Mouse (Mus musculus): ENCODE data around the gene Hectd4. TPM values are rescaled to one million over a fixed set of nuclear protein-coding genes. Genes with fewer than 3 reads are reported as not detected.
"Not testable (repeated sequence)": the region's sequence is repeated elsewhere in the genome, so short reads cannot be mapped to it uniquely, and the experiment has no call there.

The Hectd4 gene
- polyA plus RNA-seq, 1 experiment from 2014 or later: 4.8 TPM

GRCm38 (mm10) chr5:121376972-121377371 is 157.0 kb downstream of the Hectd4 start:
- H3K4me2 ChIP-seq; H3K27ac ChIP-seq; H3K4me1 ChIP-seq; H3K27me3 ChIP-seq (replicated peaks); H3K9me3 ChIP-seq; H3K4me3 ChIP-seq (replicated peaks); ATAC-seq (ENCODE audit: insufficient read depth, low FRiP score, low read depth); H3K9ac ChIP-seq: not testable (repeated sequence)
- H3K36me3 ChIP-seq: peaks cover 76% of the 10 kb centered on the region
- 74% methylated on average over 5 of the region's 5 CpGs for WGBS

- Histone ChIP-seq H3K4me1 (no peaks in the 10 kb centered on the region; the same call in 1 of the 2 replicates), H3K27ac (no peak overlapping the region), H3K27me3 (replicated peaks) (no peaks in the 10 kb centered on the region), H3K9ac (no peak overlapping the region), H3K4me3 (replicated peaks) (no peak overlapping the region), H3K36me3 (peaks cover 62% of the 10 kb centered on the region), H3K9me3 (no peaks in the 10 kb centered on the region), H3K4me2 (no peak overlapping the region)
- no peak for ATAC-seq (ENCODE audit: insufficient read depth, low FRiP score, low read depth)
- 89% methylated on average over 13 of the region's 13 CpGs for WGBS
These were observed 158.7 kb downstream of the Hectd4 start for GRCm38 (mm10) chr5:121378678-121379256.

- no peaks in the 10 kb centered on the region for H3K27me3 ChIP-seq (replicated peaks)
- ATAC-seq (ENCODE audit: insufficient read depth, low FRiP score, low read depth): no peak
- H3K36me3 ChIP-seq: peaks cover 46% of the 10 kb centered on the region
- no peak overlapping the region for H3K4me2 ChIP-seq
- WGBS: 88% methylated on average over 2 of the region's 2 CpGs
- no peak overlapping the region for H3K27ac ChIP-seq
- no peak overlapping the region for H3K4me3 ChIP-seq (replicated peaks)
- no peak overlapping the region for H3K9ac ChIP-seq
- peaks cover 3% of the 10 kb centered on the region; the same call in 1 of the 2 replicates for H3K4me1 ChIP-seq
- H3K9me3 ChIP-seq: no peaks in the 10 kb centered on the region
These were observed 160.7 kb downstream of the Hectd4 start for GRCm38 (mm10) chr5:121380692-121381091.

- Histone ChIP-seq H3K4me1 (peaks cover 16% of the 10 kb centered on the region; the same call in 1 of the 2 replicates), H3K27ac (peak overlapping the region; percentile 89)
- WGBS: 47% methylated on average over 10 of the region's 10 CpGs
These were observed 164.1 kb downstream of the Hectd4 start for GRCm38 (mm10) chr5:121383857-121384756.

GRCm38 (mm10) chr5:121384757-121385460 is 164.9 kb downstream of the Hectd4 start:
- WGBS: 1% methylated on average over 35 of the region's 47 CpGs
- Histone ChIP-seq H3K4me2 (peak overlapping the region; percentile 83), H3K9me3 (no peaks in the 10 kb centered on the region), H3K27me3 (replicated peaks) (no peaks in the 10 kb centered on the region), H3K4me3 (replicated peaks) (peak overlapping the region; percentile 72), H3K27ac (peak overlapping the region; percentile 89), H3K4me1 (peaks cover 16% of the 10 kb centered on the region; the same call in 1 of the 2 replicates), H3K36me3 (peaks cover 17% of the 10 kb centered on the region), H3K9ac (peak overlapping the region; percentile 66)
- ATAC-seq (ENCODE audit: insufficient read depth, low FRiP score, low read depth): peak; percentile 57

More at GRCm38 (mm10) chr5:121383857-121384756, 164.1 kb downstream of the Hectd4 start:
- H3K4me2 ChIP-seq: peak overlapping the region; percentile 83
- no peak for ATAC-seq (ENCODE audit: insufficient read depth, low FRiP score, low read depth)
- no peaks in the 10 kb centered on the region for H3K27me3 ChIP-seq (replicated peaks)
- H3K9me3 ChIP-seq: no peaks in the 10 kb centered on the region
- H3K36me3 ChIP-seq: peaks cover 25% of the 10 kb centered on the region
- H3K4me3 ChIP-seq (replicated peaks): peak overlapping the region; percentile 72
- H3K9ac ChIP-seq: peak overlapping the region; percentile 66; the same call in 1 of the 2 replicates

GRCm38 (mm10) chr5:121385461-121386119 is 165.6 kb downstream of the Hectd4 start, which contains the start of gene Trafd1:
Gene Trafd1, minus strand, starts transcription at chr5:121385632.
- ATAC-seq (ENCODE audit: insufficient read depth, low FRiP score, low read depth): peak; percentile 92
- Histone ChIP-seq H3K9me3 (no peaks in the 10 kb centered on the region), H3K4me1 (peaks cover 16% of the 10 kb centered on the region; the same call in 1 of the 2 replicates), H3K4me2 (peak within 1 kb of the TSS; percentile 83), H3K27ac (peak within 1 kb of the TSS; percentile 89), H3K36me3 (peaks cover 15% of the 10 kb centered on the region), H3K9ac (peak within 1 kb of the TSS; percentile 66), H3K27me3 (replicated peaks) (no peaks in the 10 kb centered on the region), H3K4me3 (replicated peaks) (peak within 1 kb of the TSS; percentile 72)
- WGBS: under 1% methylated on average over 27 of the region's 45 CpGs

GRCm38 (mm10) chr5:121386120-121386909 is 166.3 kb downstream of the Hectd4 start:
- no peak for ATAC-seq (ENCODE audit: insufficient read depth, low FRiP score, low read depth)
- H3K36me3 ChIP-seq: peaks cover 8% of the 10 kb centered on the region; the same call in 1 of the 2 replicates
- H3K9me3 ChIP-seq: no peaks in the 10 kb centered on the region
- peak overlapping the region; percentile 72 for H3K4me3 ChIP-seq (replicated peaks)
- 31% methylated on average over 22 of the region's 22 CpGs for WGBS
- no peaks in the 10 kb centered on the region for H3K27me3 ChIP-seq (replicated peaks)
- no peak overlapping the region; the same call in 1 of the 2 replicates for H3K27ac ChIP-seq
- H3K4me1 ChIP-seq: peaks cover 16% of the 10 kb centered on the region; the same call in 1 of the 2 replicates
- H3K9ac ChIP-seq: no peak overlapping the region
- H3K4me2 ChIP-seq: peak overlapping the region; percentile 83

- Histone ChIP-seq H3K27ac (peak overlapping the region; percentile 59; the same call in 1 of the 2 replicates), H3K36me3 (0 out of 2 replicates have a peak, but pooled peaks cover 3% of the 10 kb centered on the region), H3K27me3 (replicated peaks) (no peaks in the 10 kb centered on the region), H3K9ac (no peak overlapping the region), H3K4me1 (peaks cover 16% of the 10 kb centered on the region; the same call in 1 of the 2 replicates), H3K9me3 (no peaks in the 10 kb centered on the region), H3K4me3 (replicated peaks) (no peak overlapping the region), H3K4me2 (no peak overlapping the region)
- 36% methylated on average over 4 of the region's 4 CpGs for WGBS
- ATAC-seq (ENCODE audit: insufficient read depth, low FRiP score, low read depth): no peak
These were observed 167.1 kb downstream of the Hectd4 start for GRCm38 (mm10) chr5:121387126-121387525.

- ATAC-seq (ENCODE audit: insufficient read depth, low FRiP score, low read depth): no peak
- Histone ChIP-seq H3K9ac (no peak overlapping the region), H3K4me3 (replicated peaks) (no peak overlapping the region), H3K27ac (no peak overlapping the region), H3K27me3 (replicated peaks) (no peaks in the 10 kb centered on the region), H3K4me1 (peaks cover 16% of the 10 kb centered on the region; the same call in 1 of the 2 replicates), H3K4me2 (no peak overlapping the region), H3K9me3 (no peaks in the 10 kb centered on the region), H3K36me3 (no peaks in the 10 kb centered on the region)
- WGBS: 66% methylated on average over 7 of the region's 7 CpGs
These were observed 169.1 kb downstream of the Hectd4 start for GRCm38 (mm10) chr5:121389106-121389505.

GRCm38 (mm10) chr5:121389691-121390090 is 169.7 kb downstream of the Hectd4 start:
- Histone ChIP-seq H3K4me3 (replicated peaks) (no peak overlapping the region), H3K27ac (no peak overlapping the region), H3K9me3 (no peaks in the 10 kb centered on the region), H3K4me1 (0 out of 2 replicates have a peak, but pooled peaks cover 12% of the 10 kb centered on the region), H3K9ac (no peak overlapping the region), H3K27me3 (replicated peaks) (no peaks in the 10 kb centered on the region), H3K36me3 (no peaks in the 10 kb centered on the region), H3K4me2 (no peak overlapping the region)
- ATAC-seq (ENCODE audit: insufficient read depth, low FRiP score, low read depth): no peak
